Mouse (Mus musculus) WW6 (cell line): Measurements from ENCODE around the gene Ywhag.

ENCODE experiments used
- DNase-seq: peaks from one replicate; pipeline ENCODE4 v3.0.0-alpha.2; 2013; ENCODE audit warnings: low read depth, low spot score

The Ywhag gene

DNA sequence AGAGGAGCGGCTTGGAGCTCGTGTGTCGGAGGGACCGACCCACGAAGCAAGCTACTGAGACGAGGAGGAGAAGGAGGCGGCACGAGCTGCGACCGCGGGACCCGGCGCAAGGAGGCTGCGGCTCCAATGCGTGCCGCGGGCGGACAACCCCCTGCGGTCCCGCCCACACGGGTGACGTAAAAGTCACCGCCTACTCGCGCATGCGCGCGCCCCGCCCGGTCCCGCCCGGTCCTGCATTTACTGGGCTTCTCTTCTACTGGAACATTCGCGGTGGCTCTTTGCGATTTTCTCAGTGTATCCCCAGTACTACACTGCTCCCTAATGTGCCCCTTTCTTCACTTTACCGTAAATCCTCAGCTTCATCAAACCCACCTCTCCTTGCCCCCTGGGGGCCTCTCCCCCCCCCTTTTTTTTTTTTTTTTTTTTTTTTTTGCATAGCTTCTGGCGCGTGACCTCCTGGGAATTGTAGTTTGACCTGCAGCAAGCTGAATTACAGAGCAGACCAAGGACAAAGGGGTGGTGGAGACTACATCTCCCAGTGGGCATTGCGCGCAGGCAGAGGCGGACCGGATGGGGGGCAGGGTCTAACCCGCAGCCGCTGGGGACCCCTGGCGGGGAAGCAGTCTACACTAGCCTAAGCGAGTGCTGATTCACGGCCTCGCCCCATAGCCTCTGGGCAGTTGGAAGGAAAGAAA, at the start of gene Ywhag:
Gene Ywhag (minus strand): TSS at position 136 of the 695 bp plus-strand sequence.
- peak; percentile 93 for DNase-seq

DNA sequence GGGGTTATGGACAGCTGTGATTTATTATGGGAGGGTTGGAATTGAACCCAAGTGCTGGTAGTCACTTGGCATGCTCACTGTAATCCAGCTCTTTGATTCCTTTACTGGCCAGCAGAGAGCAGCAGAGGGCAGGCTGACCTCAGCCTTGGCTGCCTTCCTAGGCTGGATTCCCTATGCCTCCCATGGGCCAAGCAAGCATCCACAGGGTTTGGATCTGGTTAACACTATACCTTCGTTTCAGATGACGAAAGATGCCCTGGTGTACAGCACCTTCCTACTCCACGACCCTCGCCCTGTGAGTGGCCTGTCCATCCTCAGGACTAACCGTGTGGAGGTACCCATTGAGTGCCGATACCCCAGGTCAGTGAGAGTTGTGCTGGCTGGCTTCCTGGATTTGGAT, 48.0 kb upstream of the Ywhag start:
- DNase-seq, result no peak

DNA sequence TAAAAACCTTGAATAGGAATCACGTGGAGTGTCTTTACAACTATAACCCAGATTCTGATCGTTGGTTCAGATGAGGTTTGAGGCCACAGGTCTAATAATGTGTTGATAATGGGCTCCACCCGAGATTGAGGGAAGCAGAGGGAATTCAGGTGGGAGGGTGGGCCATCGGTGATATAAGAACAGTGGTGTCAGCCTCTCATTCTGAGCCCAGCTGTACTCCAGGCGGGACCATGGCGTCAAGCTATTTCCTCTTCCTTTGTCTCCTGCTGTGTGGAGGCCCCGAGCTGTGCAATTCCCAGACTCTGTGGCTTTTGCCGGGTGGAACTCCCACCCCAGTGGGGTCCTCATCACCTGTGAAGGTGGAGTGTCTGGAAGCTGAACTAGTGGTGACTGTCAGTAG, 45.5 kb upstream of the Ywhag start, which contains the start of gene Zp3:
Gene Zp3 (plus strand): TSS at position 196 of the 400 bp plus-strand sequence.
- DNase-seq, result no peak

DNA sequence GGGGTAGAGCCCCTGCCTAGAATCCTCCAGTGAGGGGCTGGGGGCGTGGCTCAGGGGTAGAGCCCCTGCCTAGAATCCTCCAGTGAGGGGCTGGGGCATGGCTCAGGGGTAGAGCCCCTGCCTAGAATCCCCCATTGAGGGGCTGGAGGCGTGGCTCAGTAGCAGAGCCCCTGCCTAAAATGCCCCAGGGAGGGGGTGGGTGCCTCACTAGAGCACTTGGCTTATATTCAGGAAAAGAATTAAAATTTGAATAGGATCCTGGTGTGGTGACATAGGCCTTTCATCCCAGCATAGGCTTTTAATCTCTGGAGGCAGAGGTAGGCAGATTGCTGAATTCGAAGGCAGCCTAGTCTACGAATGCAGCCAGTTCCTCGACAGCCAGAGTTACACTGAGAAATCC, 45.0 kb upstream of the Ywhag start:
- no peak for DNase-seq

DNA sequence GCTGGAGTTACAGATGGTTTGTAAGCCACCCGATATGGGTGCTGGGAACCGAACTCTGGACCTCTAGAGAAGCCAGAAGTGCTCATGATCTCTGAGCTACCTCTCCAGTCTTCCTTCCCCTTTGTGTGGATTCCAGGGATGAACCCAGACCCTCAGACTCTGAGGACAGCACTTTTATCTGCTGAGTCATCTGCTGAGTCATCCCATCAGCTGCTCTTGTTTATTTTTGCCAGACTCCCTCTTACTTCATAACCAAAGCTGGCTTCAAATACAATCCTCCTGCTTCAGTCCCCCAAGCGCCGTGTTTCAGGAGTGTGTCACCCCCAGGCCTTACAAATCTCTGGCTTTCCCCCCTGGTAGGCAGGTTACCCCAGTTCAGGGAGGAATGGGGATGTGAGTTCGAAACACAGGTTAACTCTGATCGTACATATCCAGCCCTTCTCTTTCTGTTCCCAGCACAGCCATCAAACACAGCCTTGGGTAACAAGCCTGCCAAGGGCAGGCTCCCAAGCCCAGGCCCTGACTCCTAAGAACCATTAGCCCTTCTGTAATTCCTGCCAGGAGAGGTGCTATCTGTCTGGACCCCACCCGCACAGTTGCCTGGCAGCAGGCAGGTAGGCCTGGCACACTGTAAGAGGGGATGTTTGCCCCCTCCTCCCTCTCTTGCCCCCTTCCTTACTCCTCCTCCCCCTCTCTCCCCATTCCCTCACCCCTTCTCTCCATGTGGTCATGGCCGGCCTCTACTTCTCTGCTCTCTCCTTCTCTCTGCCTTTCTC, 41.7 kb upstream of the Ywhag start:
- DNase-seq, result no peak

DNA sequence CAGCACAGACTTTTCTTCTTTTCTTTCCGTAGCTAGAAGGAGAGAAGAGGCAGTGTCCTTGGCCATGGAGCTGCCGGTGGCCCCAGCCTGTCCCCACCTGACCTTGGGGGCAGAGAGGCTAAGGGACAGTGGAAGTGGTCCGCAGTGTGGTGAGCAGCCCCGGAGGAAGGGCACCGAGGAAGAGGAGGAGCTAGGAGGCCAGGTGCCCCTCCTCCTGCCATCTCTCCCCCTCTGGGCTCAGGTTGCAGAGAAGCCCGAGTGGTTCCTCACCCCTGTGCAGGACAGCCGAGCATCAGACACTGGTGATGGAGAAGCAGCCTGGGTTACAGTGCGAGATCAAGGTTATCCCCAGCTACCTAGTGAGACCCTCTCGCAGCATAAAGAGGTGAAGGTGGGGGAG, 39.9 kb upstream of the Ywhag start, which contains the start of gene Ssc4d:
Gene Ssc4d (minus strand): TSS at position 167 of the 400 bp plus-strand sequence.
- DNase-seq, result no peak

DNA sequence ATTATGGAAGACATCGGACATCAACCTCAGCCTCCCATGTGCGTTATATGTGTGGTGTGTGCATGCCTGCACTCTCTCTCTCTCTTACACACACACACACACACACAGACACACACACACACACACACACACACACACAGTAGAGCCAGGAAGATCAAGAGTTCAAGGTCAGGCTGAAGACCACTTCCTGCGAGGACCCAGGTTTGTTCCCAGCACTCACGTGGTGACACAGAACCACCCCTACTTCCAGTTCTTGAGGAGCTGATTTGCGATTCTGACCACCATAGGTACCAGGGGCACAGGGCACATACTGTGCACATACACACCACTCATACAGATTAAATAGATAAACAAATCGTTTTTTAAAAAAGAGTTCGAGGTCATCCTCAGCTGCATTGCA, 37.5 kb upstream of the Ywhag start:
- no peak for DNase-seq

DNA sequence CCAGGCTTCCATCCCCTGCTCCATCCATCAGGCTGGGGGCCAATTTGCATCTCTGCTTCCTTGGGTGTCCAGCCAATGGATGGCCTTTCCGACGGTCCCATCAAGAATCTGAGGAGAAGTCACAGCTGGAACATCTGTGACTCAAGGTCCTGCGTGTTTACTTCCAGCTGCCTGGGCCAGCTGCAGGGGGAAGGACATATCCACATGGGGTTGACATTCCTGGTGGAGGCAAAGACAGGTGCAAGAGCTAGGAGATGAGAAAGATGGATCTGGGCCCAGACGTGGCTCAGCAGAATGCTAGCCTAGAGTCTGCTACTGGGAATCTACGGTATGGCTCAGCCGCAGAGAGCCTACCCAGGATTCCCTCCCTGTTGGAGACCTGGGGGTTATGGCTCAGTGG, 35.8 kb upstream of the Ywhag start:
- no peak for DNase-seq

DNA sequence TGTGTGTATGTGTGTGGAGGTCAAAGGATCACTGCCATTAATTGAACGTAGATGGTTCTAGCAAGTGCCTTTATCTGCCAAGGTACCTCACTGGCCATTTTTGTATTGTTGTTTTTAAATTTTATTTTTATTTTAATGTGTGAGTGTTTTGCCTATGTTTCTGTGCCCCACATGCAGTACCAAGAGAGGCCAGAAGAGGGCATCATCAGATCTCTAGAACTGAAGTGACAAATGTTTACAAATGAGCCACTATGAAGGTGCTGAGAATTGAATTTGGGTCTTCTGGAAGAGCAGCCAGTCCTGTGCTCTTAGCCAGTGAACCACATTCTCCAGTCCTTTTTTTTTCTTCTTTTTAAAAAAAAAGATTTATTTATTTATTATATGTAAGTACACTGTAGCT, 34.4 kb upstream of the Ywhag start:
- no peak for DNase-seq

DNA sequence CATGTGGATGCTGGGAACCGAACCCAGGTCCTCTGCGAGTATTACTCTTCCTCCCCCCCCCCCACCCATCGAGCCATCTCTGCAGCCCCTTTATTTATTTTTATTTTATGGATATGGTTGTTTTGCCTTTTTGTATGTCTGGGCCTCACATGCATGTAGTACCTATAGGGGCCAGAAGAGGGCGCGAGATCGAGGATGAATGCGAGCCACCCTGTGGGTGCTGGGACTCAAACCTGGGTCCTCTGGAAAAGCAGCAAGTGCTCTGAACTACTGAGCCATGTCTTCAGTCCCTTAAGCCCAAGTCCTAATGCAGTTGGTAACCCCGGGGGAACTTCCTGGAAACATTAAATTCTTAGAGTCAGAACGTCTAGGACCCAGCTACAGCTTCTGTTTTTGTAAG, 32.5 kb upstream of the Ywhag start:
- no peak for DNase-seq

DNA sequence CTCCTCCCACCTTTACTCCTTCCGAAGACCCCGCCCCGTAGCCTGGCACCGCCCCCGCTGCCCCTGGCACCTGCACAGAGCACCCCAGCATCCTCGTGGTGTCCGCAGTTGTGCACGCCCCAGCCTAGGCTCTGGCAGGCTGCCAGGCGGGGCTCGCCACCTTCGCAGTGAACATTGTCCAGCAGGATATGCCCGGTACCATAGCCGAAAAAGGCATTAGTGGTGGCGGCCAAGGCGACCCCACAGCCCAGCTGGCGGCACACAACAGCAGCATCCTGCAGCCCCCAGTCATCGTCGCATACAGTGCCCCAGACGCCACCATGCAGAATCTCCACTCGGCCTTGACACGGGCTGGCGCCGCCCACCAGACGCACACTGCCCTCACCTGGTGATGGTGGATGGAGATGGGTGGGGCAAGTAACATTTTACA, 31.1 kb upstream of the Ywhag start:
- DNase-seq, result no peak

DNA sequence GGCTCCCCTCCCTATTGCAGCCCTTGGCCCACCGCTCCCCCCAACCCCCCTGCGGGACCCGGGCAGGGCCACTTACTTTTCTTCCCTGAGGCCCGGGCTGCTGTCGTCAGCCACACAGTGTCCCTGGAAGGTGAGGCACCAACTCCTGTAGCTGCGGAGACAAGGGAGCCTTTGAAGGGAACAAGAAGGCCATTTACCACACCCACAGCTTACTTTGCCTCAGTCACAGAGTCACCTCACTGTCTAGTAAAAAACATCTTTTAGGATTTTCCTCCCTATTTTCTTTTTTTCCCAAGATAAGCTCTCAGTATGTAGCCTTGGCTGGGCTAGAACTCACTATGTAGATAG, 28.8 kb upstream of the Ywhag start:
- DNase-seq, result no peak

DNA sequence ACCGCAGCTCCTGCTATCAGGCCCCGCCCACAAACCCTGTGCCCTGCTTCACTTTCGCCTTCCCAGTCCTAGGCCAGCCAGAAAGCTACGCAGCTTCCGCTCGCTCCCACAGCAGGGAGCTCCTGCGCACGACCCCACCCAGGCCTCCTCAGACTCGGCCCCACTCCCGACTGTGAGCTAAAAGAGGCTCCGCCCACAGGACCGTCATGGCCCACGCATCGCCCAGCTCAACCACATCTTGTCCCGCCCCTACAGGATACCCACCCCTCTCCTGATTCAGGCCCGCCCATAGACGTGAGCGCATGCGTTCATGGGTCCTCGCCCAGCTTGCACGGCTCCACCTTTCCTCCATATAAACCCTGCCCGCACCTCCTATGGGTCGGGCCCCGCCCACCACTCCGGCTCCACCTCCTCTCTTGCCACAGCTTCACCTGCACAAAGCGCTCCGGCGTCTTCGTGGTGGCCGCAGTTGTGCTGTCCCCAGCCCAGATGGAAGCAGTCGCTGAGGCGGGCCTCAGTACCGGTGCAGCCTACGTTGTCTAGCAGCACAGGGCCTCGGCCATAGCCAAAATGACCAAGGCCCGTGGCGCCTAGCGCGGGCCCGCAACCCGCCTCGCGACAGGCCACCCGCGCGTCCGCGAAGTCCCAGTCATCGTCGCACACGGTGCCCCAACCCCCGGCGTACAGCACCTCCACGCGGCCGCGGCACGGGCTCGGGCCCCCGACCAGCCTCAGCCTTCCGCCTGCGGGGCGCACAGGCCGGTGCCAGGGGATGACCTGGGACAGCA, 28.3 kb upstream of the Ywhag start:
- DNase-seq, result peak; percentile 99

DNA sequence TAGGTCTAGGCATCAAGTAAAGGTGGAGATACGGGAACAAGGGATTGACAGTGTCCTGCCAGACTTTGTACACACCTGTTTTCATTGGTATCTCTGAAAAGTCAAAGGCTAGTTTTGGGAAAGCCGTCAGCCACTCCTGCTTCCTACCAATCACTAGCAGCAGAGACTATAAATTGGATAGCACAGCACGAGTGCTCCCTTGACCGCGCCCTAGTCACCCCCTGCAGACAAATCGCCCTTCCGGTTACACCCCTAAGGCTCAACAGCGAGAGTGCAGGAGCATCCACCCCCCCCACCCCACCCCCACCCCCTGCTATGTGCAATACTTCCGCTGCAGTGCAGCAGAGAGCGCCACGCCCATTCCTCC, 27.7 kb upstream of the Ywhag start:
- DNase-seq, result no peak

DNA sequence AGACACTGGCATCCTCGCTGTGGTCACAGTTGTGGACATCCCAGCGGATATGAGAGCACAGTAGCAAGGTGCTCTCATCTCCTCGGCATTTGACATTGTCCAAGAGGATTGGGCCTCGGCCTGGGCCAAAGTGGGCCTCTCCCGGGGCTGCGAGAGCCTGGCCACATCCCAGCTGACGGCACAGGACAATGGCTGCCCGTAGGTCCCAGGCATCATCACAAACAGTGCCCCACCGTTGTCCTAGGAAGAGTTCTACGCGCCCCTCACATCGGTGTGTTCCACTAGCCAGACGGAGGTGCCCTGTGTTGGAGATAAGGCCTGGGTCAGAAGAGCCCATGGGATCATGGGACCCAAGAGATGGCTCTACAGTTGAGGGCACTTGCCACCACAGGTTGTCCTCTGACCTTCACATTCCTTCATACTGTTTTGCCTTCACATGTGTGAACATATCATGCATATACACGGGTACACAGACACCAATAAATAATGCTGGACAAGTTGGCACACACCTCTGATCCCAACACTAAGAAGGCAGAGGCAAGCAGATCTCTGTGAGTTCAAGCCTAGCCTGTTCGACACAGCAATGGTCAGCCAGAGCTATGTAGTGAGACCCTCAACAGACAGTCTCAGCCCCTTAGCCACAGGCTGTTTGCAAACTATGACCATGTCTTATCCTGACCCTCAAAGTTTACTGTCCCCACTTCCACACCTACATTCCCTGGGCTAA, 26.7 kb upstream of the Ywhag start:
- DNase-seq, result no peak

DNA sequence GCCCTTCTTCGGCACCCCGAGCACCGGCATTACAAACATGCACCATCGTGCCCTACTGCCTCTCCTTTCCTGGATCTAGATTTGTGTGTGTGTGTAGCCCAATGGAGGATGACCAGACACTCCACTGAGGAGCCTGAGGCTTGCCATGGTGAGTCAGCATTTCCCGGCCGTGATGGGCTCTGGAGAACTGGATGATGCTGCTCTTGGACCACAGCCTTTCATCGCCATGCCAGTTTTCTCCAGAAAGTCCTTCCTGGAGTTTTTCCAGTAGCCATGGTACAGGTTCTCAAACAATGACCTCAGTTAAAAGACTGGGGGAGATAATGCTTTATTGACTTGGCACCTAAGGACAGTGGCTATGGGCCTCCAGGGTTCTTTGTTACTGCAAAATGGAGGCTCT, 25.5 kb upstream of the Ywhag start:
- DNase-seq, result no peak

DNA sequence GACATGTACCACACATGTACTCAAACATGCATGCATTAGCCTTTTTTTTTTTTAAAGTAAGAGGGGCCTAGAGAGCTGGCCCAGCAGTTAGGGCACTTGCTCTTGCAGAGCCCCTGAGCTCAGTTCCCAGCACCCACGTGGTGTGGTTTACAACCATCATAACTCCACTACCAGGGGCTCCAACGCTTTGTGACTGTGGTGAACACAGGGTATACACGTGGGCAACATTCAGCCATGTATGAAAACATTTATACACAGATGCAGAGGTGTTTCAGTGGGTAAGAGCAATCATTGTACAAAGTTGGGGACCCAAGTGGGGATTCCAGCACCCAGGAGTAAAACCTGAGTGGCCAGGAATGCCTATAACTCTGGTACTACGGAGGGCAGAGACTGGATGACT, 24.0 kb upstream of the Ywhag start:
- no peak for DNase-seq

DNA sequence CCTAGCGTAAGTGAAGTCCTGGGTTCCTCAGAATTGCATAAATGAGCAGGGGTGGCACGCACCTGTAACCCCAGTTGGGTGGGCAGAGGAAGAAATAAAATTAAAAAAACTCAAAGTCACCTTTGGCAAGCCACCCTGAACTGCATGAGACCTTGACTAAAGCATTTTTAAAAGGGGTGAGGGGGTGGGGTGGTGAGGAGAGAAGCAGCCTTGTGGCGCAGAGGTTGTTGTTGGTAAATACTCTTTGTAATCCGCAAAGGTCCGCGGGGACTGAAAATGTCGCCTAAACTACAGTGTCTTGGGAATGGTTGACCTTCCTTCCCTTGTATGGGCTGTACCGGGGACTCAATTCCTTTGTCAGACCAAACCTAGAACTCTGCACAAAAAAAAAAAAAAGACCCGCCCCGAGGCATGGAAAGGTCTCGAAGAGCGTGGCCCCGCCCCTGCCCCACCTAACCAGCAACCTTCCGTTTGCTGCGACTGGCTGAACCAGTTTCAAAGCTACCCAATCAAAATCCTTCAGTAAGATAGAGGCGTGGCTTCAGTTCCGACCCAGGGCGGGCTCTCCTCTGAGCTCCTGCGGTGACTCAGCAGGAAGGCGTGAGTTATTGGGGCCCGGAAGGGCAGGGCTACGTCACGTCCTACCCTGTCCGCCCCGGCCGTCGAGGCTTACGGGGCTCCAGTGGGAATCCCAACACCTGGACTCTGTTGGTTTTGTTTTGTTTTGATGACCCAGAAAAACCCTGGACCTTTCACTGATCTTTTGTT, 23.0 kb upstream of the Ywhag start:
- DNase-seq, result peak; percentile 97

DNA sequence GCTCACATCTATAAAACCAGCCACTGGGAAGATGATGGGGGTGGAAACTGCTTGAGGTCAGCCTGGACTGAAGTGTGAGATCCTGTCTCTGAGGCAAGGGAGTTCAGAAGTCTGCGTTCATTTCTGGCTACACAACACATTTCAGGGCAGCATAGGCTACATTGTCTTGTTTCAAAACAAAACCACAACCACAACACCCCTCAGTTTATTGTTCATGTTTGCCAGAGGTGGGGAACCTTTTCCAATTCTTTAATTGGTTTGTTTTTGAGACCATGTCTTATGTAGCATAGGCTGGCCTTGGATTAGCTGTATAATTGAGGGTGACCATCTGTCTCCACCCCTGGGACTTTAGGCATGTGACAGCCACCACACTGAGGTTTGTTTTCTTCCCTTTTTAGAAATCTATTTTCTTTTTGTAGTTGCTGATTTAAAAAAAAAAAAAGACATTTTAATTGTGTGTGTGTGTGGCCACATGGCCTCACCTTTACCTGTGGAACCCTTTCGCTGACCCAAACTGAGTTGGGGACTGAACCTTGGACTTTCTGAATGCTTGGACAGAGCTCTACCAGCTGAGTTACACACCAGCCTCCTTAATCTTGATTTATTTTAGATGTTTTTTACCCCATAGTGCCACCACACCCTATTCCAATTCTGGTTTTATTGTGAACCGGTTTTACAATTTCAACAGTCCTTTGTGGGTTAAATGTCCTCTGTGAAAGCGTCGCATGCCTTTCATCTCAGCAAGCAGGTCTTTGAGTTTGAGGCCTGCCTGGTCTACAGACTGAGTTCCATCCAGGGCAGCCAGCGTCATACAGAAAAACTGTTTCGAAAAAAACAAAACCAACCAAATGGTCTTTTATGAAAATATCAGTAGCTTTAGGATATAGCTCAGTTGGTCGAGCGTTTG, 22.1 kb upstream of the Ywhag start:
- no peak for DNase-seq

DNA sequence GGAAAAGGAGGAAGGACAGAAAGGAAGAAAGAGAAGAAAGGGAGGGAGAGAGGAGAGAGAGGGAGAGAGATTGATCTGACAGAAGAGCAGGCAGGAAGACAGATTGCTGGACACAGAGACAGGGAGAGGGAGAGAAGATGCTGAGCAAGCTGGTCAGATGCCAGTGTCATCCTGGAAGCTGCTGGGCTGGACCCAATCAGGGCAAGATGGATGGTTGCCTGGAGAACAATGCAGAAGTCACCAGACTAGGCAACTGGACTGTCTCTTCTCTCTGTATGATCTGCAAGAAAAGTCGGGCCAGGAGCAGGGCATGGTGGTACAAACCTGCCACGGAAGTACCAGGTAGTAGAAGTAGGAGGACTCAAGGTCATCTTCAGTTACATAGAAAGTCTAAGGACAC, 18.4 kb upstream of the Ywhag start:
- no peak for DNase-seq
